Mouse (Mus musculus): ENCODE measurements around the gene Manba. TPM values are rescaled to one million over a fixed set of nuclear protein-coding genes. Genes with fewer than 3 reads are reported as not detected.
"Not testable (repeated sequence)": the region's sequence is repeated elsewhere in the genome, so short reads cannot be mapped to it uniquely, and the experiment has no call there.

Gene Manba
- polyA plus RNA-seq, 1 experiment: 4.8 TPM

- no peaks in the 10 kb centered on the region for H3K36me3 ChIP-seq (ENCODE audit: control insufficient read depth, insufficient read depth)
- no peak overlapping the region for H3K4me3 ChIP-seq
- TF ChIP-seq TCF3 (IDR thresholded peaks at IDR 0.05; ENCODE audit: insufficient read length, low read depth) (no peak), E2F4 (IDR thresholded peaks at IDR 0.05; ENCODE audit: insufficient read depth) (no peak), REST (IDR thresholded peaks at IDR 0.05; ENCODE audit: insufficient read depth, insufficient read length) (no peak), USF1 (IDR thresholded peaks at IDR 0.05; ENCODE audit: low read depth) (no peak)
- H3K27me3 ChIP-seq (ENCODE audit: control insufficient read depth, insufficient read depth, insufficient read length): no peaks in the 10 kb centered on the region
- H3K4me2 ChIP-seq (ENCODE audit: low read depth): no peak overlapping the region
- H3ac ChIP-seq (ENCODE audit: control insufficient read depth, insufficient read length): no peak overlapping the region
- no peaks in the 10 kb centered on the region for H3K79me2 ChIP-seq (ENCODE audit: control insufficient read depth, insufficient read depth)
Observed at GRCm38 (mm10) chr3:135475025-135475424, 10.4 kb upstream of the Manba start.

GRCm38 (mm10) chr3:135476286-135476685, 9.1 kb upstream of the Manba start:
- TF ChIP-seq E2F4 (IDR thresholded peaks at IDR 0.05; ENCODE audit: insufficient read depth): no peak
- TF ChIP-seq REST (IDR thresholded peaks at IDR 0.05; ENCODE audit: insufficient read depth, insufficient read length): no peak
- TF ChIP-seq MYOG (IDR thresholded peaks at IDR 0.05; ENCODE audit: control insufficient read depth in 1 of 3, insufficient read depth in 1 of 3, insufficient read length in 2 of 3, low read depth in 2 of 3): no peak
- TF ChIP-seq SRF (IDR thresholded peaks at IDR 0.05; ENCODE audit: control insufficient read depth, insufficient read length, low read depth): no peak
- TF ChIP-seq TCF12 (IDR thresholded peaks at IDR 0.05; ENCODE audit: insufficient read depth, poor library complexity, severe bottlenecking): no peak
- no peak for TF ChIP-seq POLR2AphosphoS2 (IDR thresholded peaks at IDR 0.05; ENCODE audit: insufficient read length, low read depth)
- no peak for TF ChIP-seq USF1 (IDR thresholded peaks at IDR 0.05; ENCODE audit: low read depth)
- TF ChIP-seq MYOD1 (IDR thresholded peaks at IDR 0.05; ENCODE audit: control insufficient read depth in 1 of 3, insufficient read length in 2 of 3, low read depth in 2 of 3): no peak
- no peak for TF ChIP-seq MAX (IDR thresholded peaks at IDR 0.05; ENCODE audit: low read depth)
- TF ChIP-seq POLR2A (IDR thresholded peaks at IDR 0.05; ENCODE audit: insufficient read length, low read depth): no peak
- TF ChIP-seq CEBPB (IDR thresholded peaks at IDR 0.05; ENCODE audit: insufficient read depth, poor library complexity, severe bottlenecking): no peak
- TF ChIP-seq TCF3 (IDR thresholded peaks at IDR 0.05; ENCODE audit: insufficient read length, low read depth): no peak
- no peak overlapping the region for H3K4me3 ChIP-seq

GRCm38 (mm10) chr3:135476977-135477376, 8.4 kb upstream of the Manba start:
- Histone ChIP-seq H3K36me3 (ENCODE audit: control insufficient read depth, insufficient read depth) (no peaks in the 10 kb centered on the region), H3K79me2 (ENCODE audit: control insufficient read depth, insufficient read depth) (no peaks in the 10 kb centered on the region), H3K27me3 (ENCODE audit: control insufficient read depth, insufficient read depth, insufficient read length) (no peaks in the 10 kb centered on the region), H3K4me2 (ENCODE audit: low read depth) (no peak overlapping the region), H3K4me3 (no peak overlapping the region), H3ac (ENCODE audit: control insufficient read depth, insufficient read length) (no peak overlapping the region)
- no peak for TF ChIP-seq USF1 (IDR thresholded peaks at IDR 0.05; ENCODE audit: low read depth)
- no peak for TF ChIP-seq TCF12 (IDR thresholded peaks at IDR 0.05; ENCODE audit: insufficient read depth, poor library complexity, severe bottlenecking)
- no peak for TF ChIP-seq SRF (IDR thresholded peaks at IDR 0.05; ENCODE audit: control insufficient read depth, insufficient read length, low read depth)
- no peak for TF ChIP-seq MAX (IDR thresholded peaks at IDR 0.05; ENCODE audit: low read depth)
- no peak for TF ChIP-seq CEBPB (IDR thresholded peaks at IDR 0.05; ENCODE audit: insufficient read depth, poor library complexity, severe bottlenecking)
- no peak for TF ChIP-seq E2F4 (IDR thresholded peaks at IDR 0.05; ENCODE audit: insufficient read depth)
- TF ChIP-seq MYOG (IDR thresholded peaks at IDR 0.05; ENCODE audit: control insufficient read depth in 1 of 3, insufficient read depth in 1 of 3, insufficient read length in 2 of 3, low read depth in 2 of 3): no peak
- no peak for TF ChIP-seq REST (IDR thresholded peaks at IDR 0.05; ENCODE audit: insufficient read depth, insufficient read length)
- TF ChIP-seq POLR2AphosphoS2 (IDR thresholded peaks at IDR 0.05; ENCODE audit: insufficient read length, low read depth): no peak
- no peak for TF ChIP-seq MYOD1 (IDR thresholded peaks at IDR 0.05; ENCODE audit: control insufficient read depth in 1 of 3, insufficient read length in 2 of 3, low read depth in 2 of 3)
- TF ChIP-seq TCF3 (IDR thresholded peaks at IDR 0.05; ENCODE audit: insufficient read length, low read depth): no peak
- TF ChIP-seq POLR2A (IDR thresholded peaks at IDR 0.05; ENCODE audit: insufficient read length, low read depth): no peak

More at GRCm38 (mm10) chr3:135476286-135476685, 9.1 kb upstream of the Manba start:
- Histone ChIP-seq H3K36me3 (ENCODE audit: control insufficient read depth, insufficient read depth) (no peaks in the 10 kb centered on the region), H3K4me2 (ENCODE audit: low read depth) (no peak overlapping the region), H3K27me3 (ENCODE audit: control insufficient read depth, insufficient read depth, insufficient read length) (no peaks in the 10 kb centered on the region), H3ac (ENCODE audit: control insufficient read depth, insufficient read length) (no peak overlapping the region), H3K79me2 (ENCODE audit: control insufficient read depth, insufficient read depth) (no peaks in the 10 kb centered on the region)

- not testable (repeated sequence) for H3ac ChIP-seq (ENCODE audit: control insufficient read depth, insufficient read length); H3K36me3 ChIP-seq (ENCODE audit: control insufficient read depth, insufficient read depth); H3K4me2 ChIP-seq (ENCODE audit: low read depth); H3K27me3 ChIP-seq (ENCODE audit: control insufficient read depth, insufficient read depth, insufficient read length); H3K79me2 ChIP-seq (ENCODE audit: control insufficient read depth, insufficient read depth); H3K4me3 ChIP-seq
Observed at GRCm38 (mm10) chr3:135479090-135479489, 6.3 kb upstream of the Manba start.

GRCm38 (mm10) chr3:135480767-135481166, 4.6 kb upstream of the Manba start:
- no peaks in the 10 kb centered on the region for H3K36me3 ChIP-seq (ENCODE audit: control insufficient read depth, insufficient read depth)
- no peak overlapping the region for H3ac ChIP-seq (ENCODE audit: control insufficient read depth, insufficient read length)
- no peaks in the 10 kb centered on the region for H3K27me3 ChIP-seq (ENCODE audit: control insufficient read depth, insufficient read depth, insufficient read length)
- H3K79me2 ChIP-seq (ENCODE audit: control insufficient read depth, insufficient read depth): no peaks in the 10 kb centered on the region
- TF ChIP-seq POLR2AphosphoS2 (IDR thresholded peaks at IDR 0.05; ENCODE audit: insufficient read length, low read depth): no peak
- no peak for TF ChIP-seq POLR2A (IDR thresholded peaks at IDR 0.05; ENCODE audit: insufficient read length, low read depth)
- TF ChIP-seq TCF12 (IDR thresholded peaks at IDR 0.05; ENCODE audit: insufficient read depth, poor library complexity, severe bottlenecking): no peak
- TF ChIP-seq E2F4 (IDR thresholded peaks at IDR 0.05; ENCODE audit: insufficient read depth): no peak
- no peak for TF ChIP-seq MYOD1 (IDR thresholded peaks at IDR 0.05; ENCODE audit: control insufficient read depth in 1 of 3, insufficient read length in 2 of 3, low read depth in 2 of 3)
- TF ChIP-seq REST (IDR thresholded peaks at IDR 0.05; ENCODE audit: insufficient read depth, insufficient read length): no peak
- no peak for TF ChIP-seq USF1 (IDR thresholded peaks at IDR 0.05; ENCODE audit: low read depth)
- TF ChIP-seq TCF3 (IDR thresholded peaks at IDR 0.05; ENCODE audit: insufficient read length, low read depth): no peak
- TF ChIP-seq SRF (IDR thresholded peaks at IDR 0.05; ENCODE audit: control insufficient read depth, insufficient read length, low read depth): no peak
- TF ChIP-seq MYOG (IDR thresholded peaks at IDR 0.05; ENCODE audit: control insufficient read depth in 1 of 3, insufficient read depth in 1 of 3, insufficient read length in 2 of 3, low read depth in 2 of 3): no peak
- no peak for TF ChIP-seq CEBPB (IDR thresholded peaks at IDR 0.05; ENCODE audit: insufficient read depth, poor library complexity, severe bottlenecking)
- no peak for TF ChIP-seq MAX (IDR thresholded peaks at IDR 0.05; ENCODE audit: low read depth)
- H3K4me3 ChIP-seq: no peak overlapping the region
- H3K4me2 ChIP-seq (ENCODE audit: low read depth): no peak overlapping the region
